Mouse (Mus musculus): Measurements from ENCODE around the gene Lta.

The Lta gene

GRCm38 (mm10) chr17:35157254-35157653 lies 47.9 kb downstream of the Lta start:
- no peak for DNase-seq (ENCODE audit: low spot score)

- DNase-seq (ENCODE audit: low spot score): no peak
Observed at GRCm38 (mm10) chr17:35156461-35157200, 48.5 kb downstream of the Lta start.

- no peak for DNase-seq (ENCODE audit: low spot score)
Observed at GRCm38 (mm10) chr17:35155451-35155850, 49.7 kb downstream of the Lta start.

GRCm38 (mm10) chr17:35154616-35155015 lies 50.5 kb downstream of the Lta start:
- no peak for DNase-seq (ENCODE audit: low spot score)

GRCm38 (mm10) chr17:35153931-35154330 lies 51.2 kb downstream of the Lta start:
- DNase-seq (ENCODE audit: low spot score): no peak

Measured in testis, postnatal 14 days (tissue).